Mouse (Mus musculus): ENCODE results near the gene Tubb4b.

DNA sequence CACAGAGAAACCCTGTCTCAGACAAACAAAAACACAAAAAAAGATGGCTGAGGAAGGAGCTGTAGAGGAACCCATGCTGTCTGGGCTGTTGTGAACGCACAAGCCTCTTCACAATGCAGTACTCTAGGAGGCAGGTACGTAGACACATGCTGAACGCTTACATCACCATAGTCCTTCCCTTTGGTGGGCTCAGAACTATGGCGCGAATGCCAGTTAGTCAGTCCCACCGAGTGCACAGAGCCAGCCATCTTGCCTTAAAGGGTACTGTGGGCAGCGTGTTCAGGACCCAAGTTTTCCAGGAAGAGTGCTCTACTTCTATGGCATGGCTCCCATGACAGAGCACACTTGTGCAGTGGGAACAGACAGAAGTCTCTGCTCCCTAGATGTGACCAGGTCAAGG lies 40.0 kb downstream of the Tubb4b start:
- no peak for TF ChIP-seq CHD2 (IDR thresholded peaks at IDR 0.05; ENCODE audit: low read depth, low read length)
- no peak for TF ChIP-seq HCFC1 (IDR thresholded peaks at IDR 0.05; ENCODE audit: borderline replicate concordance, insufficient read depth, low read length)
